Mouse (Mus musculus) lung, postnatal 4 days (tissue): ENCODE measurements around the gene Olfr460.
A peak's percentile ranks its signal among the peaks of the same experiment; 100 is the strongest.
"Not testable (repeated sequence)": the region's sequence is repeated elsewhere in the genome, so short reads cannot be mapped to it uniquely, and the experiment has no call there.

Experiments used
- DNase-seq, 2 experiments: peaks; one replicate each; pipeline ENCODE4 v3.0.0; 2021

The Olfr460 gene

GRCm38 (mm10) chr6:40569187-40569586 is at the start of gene Olfr460:
TSS of gene Olfr460 (plus strand) at chr6:40569487.
- no peak for DNase-seq

DNA sequence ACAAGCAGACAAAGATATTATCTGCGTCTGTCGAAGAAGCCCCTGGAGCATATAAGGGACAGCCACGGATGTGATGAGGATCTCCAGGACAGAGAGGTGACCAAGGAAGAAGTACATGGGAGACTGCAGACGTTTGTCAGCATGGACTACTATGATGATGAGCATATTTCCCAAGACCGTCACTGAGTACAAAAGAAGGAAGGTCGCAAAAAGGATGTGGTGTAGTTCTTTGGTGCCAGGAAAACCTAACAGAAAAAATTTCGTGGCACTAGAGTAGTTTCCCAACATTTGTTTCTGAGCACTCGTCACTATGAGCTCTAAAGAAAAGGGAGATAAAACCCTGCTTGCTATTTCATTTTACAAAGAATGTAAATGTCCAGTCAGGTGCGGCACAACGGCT is 24.6 kb upstream of the Olfr460 start:
- no peak for DNase-seq

GRCm38 (mm10) chr6:40554950-40555349 is 14.3 kb upstream of the Olfr460 start, which contains the start of gene Olfr461:
TSS of gene Olfr461 (minus strand) at chr6:40555050.
- no peak for DNase-seq

GRCm38 (mm10) chr6:40573618-40574017 is 4.3 kb downstream of the Olfr460 start:
- DNase-seq = no peak

- DNase-seq = no peak
Observed at GRCm38 (mm10) chr6:40576305-40576704, 7.0 kb downstream of the Olfr460 start.

DNA sequence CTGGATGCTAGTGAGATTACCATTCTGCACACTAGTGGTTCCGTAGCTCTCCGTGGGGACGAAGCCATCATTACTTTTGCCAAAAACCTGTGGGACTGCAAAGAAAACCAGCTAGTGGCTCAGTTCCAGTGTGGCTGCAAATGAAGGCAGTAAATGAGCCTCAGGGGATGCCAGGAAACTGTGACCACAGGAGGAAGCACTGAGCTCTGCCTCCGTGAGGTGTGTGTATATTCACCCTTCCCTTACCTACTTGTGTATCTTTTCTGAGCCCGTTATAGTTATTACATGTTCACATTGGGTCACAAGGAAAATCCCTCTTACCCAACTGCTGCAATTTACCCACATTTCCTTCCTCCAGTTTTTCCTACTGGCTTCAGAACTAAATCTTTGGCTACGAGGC is 15.0 kb downstream of the Olfr460 start:
- DNase-seq = no peak

DNA sequence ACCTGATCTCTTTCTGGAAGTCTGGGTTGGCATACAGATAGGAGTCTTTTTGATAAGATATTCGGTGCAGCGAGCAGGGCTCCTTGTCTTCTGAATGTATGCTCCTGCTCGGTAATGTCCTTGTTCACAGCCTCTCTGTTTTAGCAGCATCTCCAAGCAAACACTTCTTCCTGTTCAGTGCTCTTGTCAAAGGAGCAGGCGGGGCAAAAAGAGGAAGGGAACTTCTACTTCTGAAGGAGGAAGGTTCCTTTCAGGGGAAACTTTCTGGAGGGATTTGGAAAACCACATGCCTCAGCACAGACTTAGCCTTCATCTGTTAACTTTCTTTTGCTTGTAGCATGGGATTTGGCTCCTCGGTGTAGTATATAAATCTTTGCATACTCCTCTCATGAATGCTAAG is 16.4 kb downstream of the Olfr460 start, which contains the start of gene Clec5a:
Gene Clec5a (minus strand): TSS at position 177 of the 400 bp plus-strand sequence.
- no peak for DNase-seq

DNA sequence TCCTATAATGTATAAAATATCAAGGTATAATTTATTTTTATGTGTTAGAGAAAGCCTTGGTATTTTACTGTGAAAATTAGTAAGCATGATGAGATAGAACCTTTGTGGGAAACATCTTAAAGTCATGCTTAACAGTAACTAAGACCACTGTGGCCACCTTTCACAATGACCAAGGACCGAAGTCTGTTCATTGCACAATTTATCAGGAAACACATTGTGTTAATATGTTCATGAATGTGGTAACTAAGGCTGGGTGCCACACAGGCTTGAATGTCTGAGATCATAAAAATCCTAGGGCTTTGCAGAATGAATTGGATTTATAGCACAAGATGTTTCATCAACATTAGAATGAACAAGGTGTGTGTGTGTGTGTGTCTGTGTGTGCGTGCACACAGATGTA is 19.1 kb downstream of the Olfr460 start:
- no peak for DNase-seq

GRCm38 (mm10) chr6:40594804-40595550 is 25.7 kb downstream of the Olfr460 start:
- no peak for DNase-seq

GRCm38 (mm10) chr6:40598546-40598945 is 29.3 kb downstream of the Olfr460 start:
- DNase-seq = not testable (repeated sequence)

DNA sequence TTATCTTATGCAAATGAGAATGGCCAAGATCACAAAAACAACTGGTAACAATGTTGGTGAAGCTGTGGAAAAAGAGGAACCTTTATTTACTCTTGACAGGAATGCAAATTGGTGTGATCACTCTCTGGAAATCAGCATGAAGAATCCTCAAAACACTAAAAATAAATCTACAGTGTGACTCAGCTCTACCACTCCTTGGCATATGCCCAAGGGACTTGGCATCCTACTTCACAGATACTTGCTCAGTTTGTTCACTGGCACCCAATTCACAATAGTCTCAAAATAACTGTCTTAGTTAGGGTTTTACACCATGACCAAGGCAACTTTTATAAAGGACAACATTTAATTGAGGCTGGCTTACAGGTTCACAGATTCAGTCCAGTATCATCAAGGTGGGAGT is 38.1 kb downstream of the Olfr460 start:
- no peak for DNase-seq

GRCm38 (mm10) chr6:40610244-40610643 is 41.0 kb downstream of the Olfr460 start:
- no peak for DNase-seq

DNA sequence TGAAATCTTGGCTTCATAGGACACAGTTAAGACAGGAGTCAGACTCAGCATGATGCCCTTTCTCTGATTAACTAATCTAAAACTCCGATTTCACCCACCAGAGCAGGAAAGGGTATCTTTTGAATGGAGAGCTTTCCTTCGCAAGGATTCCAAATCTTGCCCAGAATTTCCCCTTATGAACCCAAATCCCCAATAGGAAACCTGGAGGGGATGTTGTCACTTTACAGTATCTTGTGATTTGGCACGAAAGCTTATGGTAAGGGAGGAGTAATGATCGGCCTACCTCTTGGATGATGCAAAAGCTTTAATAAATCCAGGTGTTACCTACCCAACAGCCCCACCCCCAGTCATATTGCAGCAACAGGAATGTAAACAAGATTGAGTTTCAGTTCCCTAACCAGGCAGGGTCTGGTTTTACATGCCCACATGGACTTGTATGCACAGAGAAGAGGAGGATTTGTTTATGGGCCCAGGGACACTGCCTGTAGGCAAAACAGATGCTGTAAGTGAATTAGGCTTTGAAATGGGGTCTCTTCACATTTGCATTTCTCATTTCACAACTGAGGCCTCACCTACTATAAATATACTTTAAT is 44.1 kb downstream of the Olfr460 start, which contains the start of gene Tas2r138:
Gene Tas2r138 (minus strand): TSS at position 51 of the 593 bp plus-strand sequence.
- DNase-seq = no peak

GRCm38 (mm10) chr6:40617965-40618364 is 48.7 kb downstream of the Olfr460 start:
- DNase-seq = peak in 1 of 2 experiments; percentile 48
